Mouse (Mus musculus): ENCODE data around the gene Gm49416.
A peak's percentile ranks its signal among the peaks of the same experiment; 100 is the strongest.

The Gm49416 gene

DNA sequence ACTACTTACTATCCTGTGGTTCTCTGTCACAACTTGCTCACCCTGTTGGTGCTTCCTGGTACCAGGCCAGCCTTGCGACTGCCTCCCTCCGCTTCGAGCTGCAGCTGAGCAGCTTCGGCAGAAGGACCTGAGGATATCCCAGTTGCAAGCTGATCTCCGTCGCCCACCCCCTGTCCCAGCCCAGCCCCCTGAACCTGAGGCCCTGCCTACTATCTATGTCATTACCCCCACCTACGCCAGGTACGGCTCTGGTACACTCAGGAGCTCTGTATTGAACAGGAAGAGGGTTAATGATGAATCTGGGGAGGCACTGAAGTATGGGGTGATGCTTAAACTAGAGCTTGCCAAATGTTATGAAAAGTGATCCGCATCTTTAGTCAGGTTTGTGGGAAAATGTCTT is 33.0 kb downstream of the Gm49416 start:
- no peak for DNase-seq

GRCm38 (mm10) chr19:8926766-8927165 is 38.0 kb downstream of the Gm49416 start:
- no peak for DNase-seq

- DNase-seq = no peak
Observed at GRCm38 (mm10) chr19:8927891-8928525, 39.3 kb downstream of the Gm49416 start.

DNA sequence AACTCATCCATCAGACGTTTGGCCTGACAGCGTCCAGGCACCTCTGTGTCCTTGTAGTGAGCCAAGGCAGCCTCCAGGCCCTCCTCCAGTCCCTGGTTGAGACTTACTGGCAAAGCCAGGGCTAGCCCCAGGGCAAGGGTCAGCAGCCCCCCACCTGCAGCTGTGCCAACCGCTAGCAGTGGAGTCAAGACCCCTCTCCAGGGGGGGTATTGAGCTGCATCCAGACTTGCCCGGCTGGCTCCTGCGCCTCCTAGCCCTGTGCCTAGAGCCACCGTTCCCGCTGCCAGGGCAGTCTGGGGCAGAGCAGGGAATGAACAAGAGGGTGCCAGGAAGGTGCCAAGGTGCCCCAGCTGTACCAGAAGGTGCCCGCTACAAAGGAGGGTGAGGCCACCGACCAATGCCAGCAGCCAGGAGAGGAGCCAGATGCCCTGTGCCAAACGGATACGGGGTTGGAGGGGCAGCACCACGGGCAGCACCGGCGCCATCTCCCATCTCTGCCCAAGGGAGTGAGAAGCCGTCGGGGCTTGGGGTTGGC is 40.0 kb downstream of the Gm49416 start:
- no peak for DNase-seq

GRCm38 (mm10) chr19:8929224-8930088 is 40.7 kb downstream of the Gm49416 start, which contains the start of the genes Rom1 and Eml3:
Gene Rom1 (minus strand): TSS chr19:8929356.
Gene Eml3 (plus strand): TSS chr19:8929552.
- peak; percentile 54 for DNase-seq

- no peak for DNase-seq
Observed at GRCm38 (mm10) chr19:8930117-8930516, 41.4 kb downstream of the Gm49416 start.

- DNase-seq = no peak
Observed at GRCm38 (mm10) chr19:8930771-8931170, 42.0 kb downstream of the Gm49416 start.

DNA sequence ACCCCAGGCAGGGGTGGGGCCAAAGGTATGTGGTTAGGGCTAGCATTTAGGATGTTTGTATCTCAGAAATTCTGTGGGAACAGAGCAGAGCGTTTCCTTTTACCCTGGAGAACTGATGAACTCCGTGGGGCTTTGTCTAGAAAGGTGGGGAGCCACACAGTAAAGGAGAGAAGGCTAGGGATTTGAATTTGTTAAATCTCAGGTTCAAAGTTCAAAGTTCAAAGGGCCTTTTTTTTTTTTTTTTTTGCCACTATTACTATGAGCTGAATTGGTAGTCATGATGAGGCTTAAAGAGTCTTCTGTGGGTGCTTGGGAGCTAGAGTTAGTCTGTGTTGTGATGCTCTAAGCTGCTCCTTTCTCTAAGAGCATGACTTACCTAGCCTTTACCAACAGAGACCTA is 48.0 kb downstream of the Gm49416 start:
- DNase-seq = no peak

DNA sequence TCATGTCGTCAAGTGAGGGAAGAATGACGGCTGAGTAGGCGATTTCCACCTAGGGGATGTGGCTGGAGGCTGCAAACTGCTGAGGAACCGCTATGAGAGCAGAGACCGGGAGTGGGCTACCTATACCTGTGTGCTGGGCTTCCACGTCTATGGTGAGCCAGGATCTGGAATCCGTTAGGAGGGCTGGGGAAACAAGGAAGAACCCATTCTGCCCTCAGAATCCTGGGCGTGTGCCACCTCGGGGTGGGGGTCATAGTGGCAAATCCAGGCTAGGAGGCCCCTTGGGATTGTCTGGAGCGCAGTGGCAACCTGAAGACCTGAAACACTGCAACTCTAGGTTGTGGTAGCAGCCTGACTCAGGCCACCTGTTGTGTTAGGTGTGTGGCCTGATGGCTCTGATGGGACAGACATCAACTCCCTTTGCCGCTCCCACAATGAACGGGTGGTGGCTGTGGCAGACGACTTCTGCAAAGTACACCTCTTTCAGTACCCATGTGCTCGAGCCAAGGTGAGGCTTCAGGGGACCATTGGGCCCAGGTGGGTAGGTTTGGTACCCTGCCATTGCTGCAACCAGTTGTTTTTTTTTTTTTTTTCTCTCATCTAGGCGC is 51.9 kb downstream of the Gm49416 start:
- no peak for DNase-seq

DNA sequence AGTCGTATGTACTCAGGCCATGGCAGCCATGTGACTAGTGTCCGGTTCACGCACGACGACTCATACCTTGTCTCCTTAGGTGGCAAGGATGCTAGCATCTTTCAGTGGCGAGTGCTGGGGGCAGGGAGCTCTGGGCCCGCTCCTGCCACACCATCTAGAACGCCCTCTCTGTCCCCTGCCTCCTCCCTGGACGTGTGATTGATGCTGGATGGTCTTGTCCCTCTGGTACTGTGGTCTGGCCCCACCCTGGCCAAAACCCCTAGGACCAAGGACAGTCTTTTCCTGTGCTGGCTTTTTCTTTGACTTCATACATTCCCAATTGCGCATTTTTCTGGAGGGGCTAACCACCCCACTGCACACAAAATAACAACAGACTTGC is 52.4 kb downstream of the Gm49416 start:
- DNase-seq = no peak

- peak; percentile 94 for DNase-seq
Observed at GRCm38 (mm10) chr19:8941515-8942217, 52.9 kb downstream of the Gm49416 start, which contains the start of gene Mta2. Gene Mta2 (plus strand): TSS chr19:8941875.

- DNase-seq = peak; percentile 58
Observed at GRCm38 (mm10) chr19:8942276-8942964, 53.7 kb downstream of the Gm49416 start.

DNA sequence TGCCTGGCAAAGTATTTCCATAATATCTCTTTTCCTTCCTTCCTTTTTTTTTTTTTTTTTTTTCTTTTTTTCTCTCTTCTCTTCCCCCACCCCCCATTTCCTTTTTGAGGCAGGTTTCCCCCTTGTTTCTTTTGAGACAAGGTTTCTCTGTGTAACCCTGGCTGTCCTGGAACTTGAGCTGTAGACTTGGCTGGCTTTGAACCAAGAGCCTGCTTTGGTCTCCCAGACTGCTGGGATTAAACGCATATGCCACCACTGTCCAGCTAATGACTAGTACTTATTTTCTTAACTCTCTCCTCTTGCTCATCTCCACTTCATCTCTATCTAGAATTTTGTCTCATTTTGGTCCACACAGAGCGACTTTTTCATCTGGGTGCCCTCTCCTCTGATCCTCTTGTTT is 54.3 kb downstream of the Gm49416 start:
- no peak for DNase-seq

GRCm38 (mm10) chr19:8944062-8944461 is 55.3 kb downstream of the Gm49416 start:
- DNase-seq = no peak

- peak; percentile 55 for DNase-seq
Observed at GRCm38 (mm10) chr19:8944750-8945149, 56.0 kb downstream of the Gm49416 start.
